29 mouse cellular contexts compared by ENCODE assay signal in the genomic region with DNA sequence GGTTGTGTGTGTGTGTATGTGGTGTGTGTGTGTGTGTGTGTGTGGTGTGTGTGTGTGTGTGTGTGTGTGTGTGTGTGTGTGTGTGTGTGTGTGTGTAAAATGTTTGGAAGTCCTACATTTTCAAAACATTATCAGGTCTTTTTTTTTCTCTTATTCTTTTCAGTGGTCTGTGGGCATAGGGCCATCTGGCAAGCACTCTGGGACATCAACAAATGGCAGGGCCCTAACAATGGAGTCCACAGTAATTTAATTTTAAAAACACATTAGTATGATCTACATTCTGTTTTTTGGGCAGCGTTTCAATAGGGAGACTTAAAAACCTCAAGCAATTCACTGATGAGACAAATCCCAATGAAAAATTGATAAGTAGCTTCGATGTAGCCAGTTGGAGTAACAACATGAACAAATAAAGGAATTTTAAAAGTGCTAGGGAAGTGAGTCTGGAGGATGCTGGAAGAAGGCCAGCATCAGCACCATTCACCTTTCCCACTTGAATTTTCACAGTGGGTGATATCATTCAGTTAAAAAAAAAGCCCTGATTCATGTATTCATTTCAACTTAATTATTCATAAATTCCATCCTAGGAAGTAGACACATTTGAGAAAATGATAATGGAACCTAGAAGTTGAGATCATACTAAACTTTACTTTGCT.
DNase-seq lines count a peak whose midpoint lies in the region; ATAC-seq and TF ChIP-seq lines count a peak whose summit lies in the region.
"Had no signal": no experiment of that assay in that cellular context is flagged by ENCODE, and none has a peak within 500 bp of the region (broad histone marks: within the 10 kb centered on the region; RNA-seq: fewer than 3 reads in every experiment).

No protein-coding gene starts in this region.

- no peaks in the 10 kb centered on the region for H3K9me3 ChIP-seq in forebrain, embryonic 15.5 days
- no peaks in the 10 kb centered on the region for H3K9me3 ChIP-seq in forebrain, embryonic 10.5 days
- no peaks in the 10 kb centered on the region for H3K9me3 ChIP-seq in midbrain, postnatal 0 days (ENCODE audit: low read length)
- H3K9me3 ChIP-seq in midbrain, embryonic 15.5 days = no peaks in the 10 kb centered on the region
- H3K9me3 ChIP-seq: embryonic facial prominence, embryonic 12.5 days; hindbrain, embryonic 12.5 days; limb, embryonic 10.5 days; limb, embryonic 15.5 days; liver, embryonic 13.5 days; neural tube, embryonic 15.5 days had no signal

- no peaks in the 10 kb centered on the region for H3K27me3 ChIP-seq in forebrain, embryonic 15.5 days
- H3K27me3 ChIP-seq in forebrain, embryonic 10.5 days (ENCODE audit: poor library complexity, severe bottlenecking) = no peaks in the 10 kb centered on the region
- H3K27me3 ChIP-seq in midbrain, postnatal 0 days (ENCODE audit: insufficient read depth, low read length) = no peaks in the 10 kb centered on the region
- H3K27me3 ChIP-seq in midbrain, embryonic 15.5 days (replicated peaks) = no peaks in the 10 kb centered on the region
- no peaks in the 10 kb centered on the region for H3K27me3 ChIP-seq in heart, adult 2 months (ENCODE audit: control insufficient read depth, insufficient read depth, low read length)
- H3K27me3 ChIP-seq: embryonic facial prominence, embryonic 12.5 days; hindbrain, embryonic 12.5 days; limb, embryonic 15.5 days; liver, embryonic 13.5 days; neural tube, embryonic 15.5 days had no signal

- no peaks in the 10 kb centered on the region for H3K79me2 ChIP-seq in heart, adult 2 months (replicated peaks; ENCODE audit: control insufficient read depth, insufficient read depth, low read length)

- TF ChIP-seq CTCF in layer of hippocampus, adult 2 months (conservative IDR thresholded peaks at IDR 0.05) = no peak
- no peak for TF ChIP-seq CTCF in midbrain, postnatal 0 days (IDR thresholded peaks at IDR 0.05)
- TF ChIP-seq CTCF in heart, adult 2 months (IDR thresholded peaks at IDR 0.05) = no peak

- TF ChIP-seq EP300 in heart, adult 2 months (IDR thresholded peaks at IDR 0.05; ENCODE audit: insufficient read depth, low read depth, low read length) = no peak

- TF ChIP-seq POLR2A in heart, adult 2 months (IDR thresholded peaks at IDR 0.05; ENCODE audit: insufficient read depth, low read depth, low read length) = no peak

- H3K36me3 ChIP-seq in forebrain, embryonic 15.5 days = no peaks in the 10 kb centered on the region
- H3K36me3 ChIP-seq in forebrain, embryonic 10.5 days (replicated peaks) = no peaks in the 10 kb centered on the region
- H3K36me3 ChIP-seq in midbrain, postnatal 0 days (ENCODE audit: insufficient read depth, low read length) = no peaks in the 10 kb centered on the region
- H3K36me3 ChIP-seq in midbrain, embryonic 15.5 days (replicated peaks) = no peaks in the 10 kb centered on the region
- H3K36me3 ChIP-seq in heart, adult 2 months (ENCODE audit: control insufficient read depth, insufficient read depth, low read length) = no peaks in the 10 kb centered on the region
- H3K36me3 ChIP-seq: embryonic facial prominence, embryonic 12.5 days; hindbrain, embryonic 12.5 days; limb, embryonic 10.5 days; limb, embryonic 15.5 days; liver, embryonic 13.5 days; neural tube, embryonic 15.5 days had no signal

- peaks cover 28% of the 10 kb centered on the region for H3K4me1 ChIP-seq in forebrain, embryonic 15.5 days
- H3K4me1 ChIP-seq in forebrain, embryonic 10.5 days = no peaks in the 10 kb centered on the region
- H3K4me1 ChIP-seq in midbrain, postnatal 0 days (ENCODE audit: insufficient read depth, low read length) = no peaks in the 10 kb centered on the region
- H3K4me1 ChIP-seq in midbrain, embryonic 15.5 days = 0 out of 2 replicates have a peak, but pooled peaks cover 3% of the 10 kb centered on the region
- no peaks in the 10 kb centered on the region for H3K4me1 ChIP-seq in heart, adult 2 months (ENCODE audit: control insufficient read depth, insufficient read depth, low read length)
- H3K4me1 ChIP-seq: embryonic facial prominence, embryonic 12.5 days; hindbrain, embryonic 12.5 days; limb, embryonic 10.5 days; limb, embryonic 15.5 days; liver, embryonic 13.5 days; neural tube, embryonic 15.5 days had no signal

- WGBS in forebrain, embryonic 15.5 days = 13% methylated on average over 2 of the region's 2 CpGs
- 93% methylated on average over 2 of the region's 2 CpGs for WGBS in forebrain, embryonic 10.5 days
- WGBS in midbrain, postnatal 0 days = 53% methylated on average over 2 of the region's 2 CpGs
- 35% methylated on average over 2 of the region's 2 CpGs for WGBS in midbrain, embryonic 15.5 days
- WGBS in heart, adult 2 months = 46% methylated on average over 2 of the region's 2 CpGs

- intact Hi-C loops in heart, adult 2 months (cut with DNase I) = no loop called here

- H3K27ac ChIP-seq in forebrain, embryonic 15.5 days (replicated peaks) = no peak overlapping the region
- H3K27ac ChIP-seq in forebrain, embryonic 10.5 days = no peak overlapping the region
- peak overlapping the region; percentile 80; the same call in 1 of the 2 replicates for H3K27ac ChIP-seq in layer of hippocampus, adult 2 months
- no peak overlapping the region for H3K27ac ChIP-seq in midbrain, postnatal 0 days (ENCODE audit: low read depth, low read length)
- no peak overlapping the region for H3K27ac ChIP-seq in midbrain, embryonic 15.5 days
- no peak overlapping the region for H3K27ac ChIP-seq in heart, adult 2 months
- H3K27ac ChIP-seq: embryonic facial prominence, embryonic 12.5 days; hindbrain, embryonic 12.5 days; limb, embryonic 10.5 days; limb, embryonic 15.5 days; liver, embryonic 13.5 days; neural tube, embryonic 15.5 days had no signal

- no peak overlapping the region for H3K9ac ChIP-seq in forebrain, embryonic 15.5 days (replicated peaks)
- H3K9ac ChIP-seq in midbrain, postnatal 0 days (replicated peaks; ENCODE audit: low read length, poor library complexity, severe bottlenecking) = no peak overlapping the region
- H3K9ac ChIP-seq in midbrain, embryonic 15.5 days = no peak overlapping the region
- no peak overlapping the region for H3K9ac ChIP-seq in heart, adult 2 months (ENCODE audit: low read depth, low read length)
- H3K9ac ChIP-seq: embryonic facial prominence, embryonic 12.5 days; hindbrain, embryonic 12.5 days; limb, embryonic 15.5 days; liver, embryonic 13.5 days; neural tube, embryonic 15.5 days had no signal

- no peak overlapping the region for H3K4me3 ChIP-seq in forebrain, embryonic 15.5 days
- no peak overlapping the region for H3K4me3 ChIP-seq in forebrain, embryonic 10.5 days
- no peak overlapping the region for H3K4me3 ChIP-seq in layer of hippocampus, adult 2 months
- H3K4me3 ChIP-seq in midbrain, postnatal 0 days (ENCODE audit: low read depth, low read length) = no peak overlapping the region
- no peak overlapping the region for H3K4me3 ChIP-seq in midbrain, embryonic 15.5 days
- H3K4me3 ChIP-seq in heart, adult 2 months = no peak overlapping the region
- H3K4me3 ChIP-seq: embryonic facial prominence, embryonic 12.5 days; hindbrain, embryonic 12.5 days; limb, embryonic 10.5 days; limb, embryonic 15.5 days; liver, embryonic 13.5 days; neural tube, embryonic 15.5 days had no signal

- no peak for DNase-seq in forebrain, embryonic 10.5 days (ENCODE audit: extremely low spot score, low spot score)
- DNase-seq in layer of hippocampus, adult 2 months (ENCODE audit: low spot score in 2 of 2) = no peak
- no peak for DNase-seq in layer of hippocampus, adult 9-10 months (ENCODE audit: low spot score)
- DNase-seq in midbrain, postnatal 0 days (ENCODE audit: low spot score) = peak; percentile 29
- DNase-seq in heart, adult 2 months = no peak
- DNase-seq: adrenal gland, adult 2 months; adrenal gland, postnatal 36 days; B cell, adult 2 months; cerebellum, adult 2 months; cerebellum, postnatal 25 days; gastrocnemius, postnatal 10 days; heart, postnatal 14 days; kidney, postnatal 14 days; liver, embryonic 13.5 days; lung, adult 18-20 months; lung, postnatal 36 days; retina, postnatal 1 day; thymus, adult 2 months; thymus, postnatal 36 days had no signal

- H3K4me2 ChIP-seq in forebrain, embryonic 15.5 days (replicated peaks) = no peak overlapping the region
- no peak overlapping the region for H3K4me2 ChIP-seq in midbrain, postnatal 0 days (ENCODE audit: low read depth, low read length, poor library complexity, severe bottlenecking)
- H3K4me2 ChIP-seq in midbrain, embryonic 15.5 days = no peak overlapping the region
- H3K4me2 ChIP-seq: embryonic facial prominence, embryonic 12.5 days; hindbrain, embryonic 12.5 days; limb, embryonic 15.5 days; liver, embryonic 13.5 days; midbrain, embryonic 11.5 days; neural tube, embryonic 15.5 days had no signal

- ATAC-seq in forebrain, embryonic 15.5 days (replicated peaks) = peak; percentile 63
- no peak for ATAC-seq in midbrain, postnatal 0 days (ENCODE audit: low FRiP score)
- ATAC-seq in midbrain, embryonic 15.5 days (replicated peaks) = no peak
- ATAC-seq: activated CD4-positive, CD25-positive, alpha-beta regulatory T cell, adult 4 months; intestine, postnatal 0 days had no signal
